Mouse (Mus musculus): Measurements from ENCODE around the gene Pamr1.

The Pamr1 gene

GRCm38 (mm10) chr2:102598911-102599721, 49.3 kb downstream of the Pamr1 start:
- peak in 1 of 2 experiments; percentile 48 for DNase-seq (ENCODE audit: low spot score in 2 of 2)

GRCm38 (mm10) chr2:102600516-102600915, 50.7 kb downstream of the Pamr1 start:
- DNase-seq (ENCODE audit: low spot score in 2 of 2), result no peak

- no peak for DNase-seq (ENCODE audit: low spot score in 2 of 2)
Observed at GRCm38 (mm10) chr2:102610485-102610884, 60.7 kb downstream of the Pamr1 start.

GRCm38 (mm10) chr2:102616637-102617036, 66.8 kb downstream of the Pamr1 start:
- DNase-seq (ENCODE audit: low spot score in 2 of 2), result no peak

- no peak for DNase-seq (ENCODE audit: low spot score in 2 of 2)
Observed at GRCm38 (mm10) chr2:102620744-102621429, 71.1 kb downstream of the Pamr1 start.

GRCm38 (mm10) chr2:102622176-102622575, 72.4 kb downstream of the Pamr1 start:
- no peak for DNase-seq (ENCODE audit: low spot score in 2 of 2)

- DNase-seq (ENCODE audit: low spot score in 2 of 2), result no peak
Observed at GRCm38 (mm10) chr2:102622943-102623342, 73.1 kb downstream of the Pamr1 start.

- no peak for DNase-seq (ENCODE audit: low spot score in 2 of 2)
Observed at GRCm38 (mm10) chr2:102624538-102624937, 74.7 kb downstream of the Pamr1 start.

- DNase-seq (ENCODE audit: low spot score in 2 of 2), result no peak
Observed at GRCm38 (mm10) chr2:102632361-102632760, 82.5 kb downstream of the Pamr1 start.

GRCm38 (mm10) chr2:102634010-102634409, 84.2 kb downstream of the Pamr1 start:
- DNase-seq (ENCODE audit: low spot score in 2 of 2), result no peak

- no peak for DNase-seq (ENCODE audit: low spot score in 2 of 2)
Observed at GRCm38 (mm10) chr2:102635523-102636060, 85.8 kb downstream of the Pamr1 start.

GRCm38 (mm10) chr2:102636116-102636600, 86.3 kb downstream of the Pamr1 start:
- no peak for DNase-seq (ENCODE audit: low spot score in 2 of 2)

GRCm38 (mm10) chr2:102638140-102638539, 88.3 kb downstream of the Pamr1 start:
- no peak for DNase-seq (ENCODE audit: low spot score in 2 of 2)

GRCm38 (mm10) chr2:102638690-102639089, 88.9 kb downstream of the Pamr1 start:
- DNase-seq (ENCODE audit: low spot score in 2 of 2), result no peak

GRCm38 (mm10) chr2:102648845-102649500, 99.2 kb downstream of the Pamr1 start:
- no peak for DNase-seq (ENCODE audit: low spot score in 2 of 2)

- DNase-seq (ENCODE audit: low spot score in 2 of 2), result no peak
Observed at GRCm38 (mm10) chr2:102650322-102650721, 100.5 kb downstream of the Pamr1 start.

GRCm38 (mm10) chr2:102655966-102656725, 106.3 kb downstream of the Pamr1 start:
- DNase-seq (ENCODE audit: low spot score in 2 of 2), result no peak

- DNase-seq (ENCODE audit: low spot score in 2 of 2), result peak in 1 of 2 experiments; percentile 32
Observed at GRCm38 (mm10) chr2:102657726-102658125, 107.9 kb downstream of the Pamr1 start.

- DNase-seq (ENCODE audit: low spot score in 2 of 2), result peak in 1 of 2 experiments; percentile 52
Observed at GRCm38 (mm10) chr2:102658163-102658660, 108.4 kb downstream of the Pamr1 start, which contains the start of gene Slc1a2. Gene Slc1a2, plus strand, starts transcription at chr2:102658659.

- peak; percentile 37 to 67 for DNase-seq (ENCODE audit: low spot score in 2 of 2)
Observed at GRCm38 (mm10) chr2:102658661-102659520, 109.1 kb downstream of the Pamr1 start.
